Mouse (Mus musculus): ENCODE data around the gene Proca1.

GRCm38 (mm10) chr11:78176402-78176862, 16.8 kb upstream of the Proca1 start, which contains the start of the genes Nek8 and Tlcd1:
- TF ChIP-seq CTCF (IDR thresholded peaks at IDR 0.05; ENCODE audit: low read depth) (no peak), EP300 (IDR thresholded peaks at IDR 0.05; ENCODE audit: low read depth) (no peak)

Measured in heart, postnatal 0 days (tissue).